Mouse (Mus musculus) hindbrain, embryonic 14.5 days (tissue): ENCODE results near the gene Me1. TPM values are rescaled to one million over a fixed set of nuclear protein-coding genes. Genes with fewer than 3 reads are reported as not detected.

Experiments used
- ATAC-seq: fragments of 200-750 bp; cut with Nextera tagmentation; 2 replicates; pipeline ENCODE4 v1.8.0; 2017; ENCODE audit warnings: moderate number of reproducible peaks, mild to moderate bottlenecking, moderate TSS enrichment, moderate library complexity; ENCODE audit not compliant: low FRiP score
- DNase-seq: peaks from one replicate; pipeline ENCODE4 v3.0.0-alpha.2; 2015; ENCODE audit warnings: low spot score
- H3K27ac ChIP-seq: fragments of 300-500 bp; sonication (generic); 2 replicates; pipeline ENCODE4 v1.5.1; 2014; ENCODE audit warnings: mild to moderate bottlenecking, moderate library complexity
- H3K27me3 ChIP-seq: fragments of 300-500 bp; sonication (generic); 2 replicates; pipeline ENCODE4 v1.6.1; 2014; ENCODE audit warnings: mild to moderate bottlenecking, low read length, mixed read lengths; ENCODE audit not compliant: control insufficient read depth, insufficient read depth
- H3K36me3 ChIP-seq: fragments of 300-500 bp; sonication (generic); replicated peaks from 2 replicates; pipeline ENCODE4 v1.6.1; 2014; ENCODE audit not compliant: control insufficient read depth, insufficient read depth
- H3K4me1 ChIP-seq: fragments of 300-500 bp; sonication (generic); replicated peaks from 2 replicates; pipeline ENCODE4 v1.6.1; 2014; ENCODE audit warnings: antibody characterized with exemption, low read length, mixed read lengths; ENCODE audit not compliant: control insufficient read depth, insufficient read depth
- H3K4me2 ChIP-seq: fragments of 300-500 bp; sonication (generic); replicated peaks from 2 replicates; pipeline ENCODE4 v1.6.1; 2014; ENCODE audit warnings: mild to moderate bottlenecking, moderate library complexity
- H3K4me3 ChIP-seq: fragments of 300-500 bp; sonication (generic); replicated peaks from 2 replicates; pipeline ENCODE4 v1.5.1; 2014; ENCODE audit warnings: mild to moderate bottlenecking, low read length
- H3K9ac ChIP-seq: fragments of 300-500 bp; sonication (generic); 2 replicates; pipeline ENCODE4 v1.6.1; 2014
- H3K9me3 ChIP-seq: fragments of 300-500 bp; sonication (generic); 2 replicates; pipeline ENCODE4 v1.6.1; 2016; ENCODE audit warnings: low read length; ENCODE audit not compliant: control insufficient read depth
- whole genome bisulfite sequencing: fragments of 180-500 bp; shearing (Covaris S2); extraction: QIAGEN DNeasy Blood & Tissue Kit; methylation state at CpG from one replicate; pipeline ENCODE4 v1.1.7; 2014; 5-methylcytosine and 5-hydroxymethylcytosine counted together
- polyA plus RNA-seq: library from polyadenylated mRNA; unstranded; fragments of >200 nt; fragmentation: Nextera tagmentation; extraction: Ambion mirVana; gene quantifications from 2 replicates; pipeline ENCODE4 v1.2.1, GENCODE M21; 2014

The Me1 gene
- polyA plus RNA-seq, 1 experiment from 2014 or later = 53.5 TPM

- 95% methylated on average over 3 of the region's 3 CpGs for WGBS
- no peak for ATAC-seq
- Histone ChIP-seq H3K27me3 (no peaks in the 10 kb centered on the region), H3K9me3 (no peaks in the 10 kb centered on the region), H3K9ac (no peak overlapping the region), H3K36me3 (no peaks in the 10 kb centered on the region), H3K4me2 (no peak overlapping the region), H3K27ac (no peak overlapping the region), H3K4me3 (no peak overlapping the region), H3K4me1 (no peaks in the 10 kb centered on the region)
- no peak for DNase-seq
Observed at GRCm38 (mm10) chr9:86729811-86730210, 34.1 kb upstream of the Me1 start.

GRCm38 (mm10) chr9:86729084-86729483 is 33.3 kb upstream of the Me1 start:
- no peaks in the 10 kb centered on the region for H3K9me3 ChIP-seq
- no peak overlapping the region for H3K27ac ChIP-seq
- no peaks in the 10 kb centered on the region for H3K27me3 ChIP-seq
- H3K4me1 ChIP-seq = no peaks in the 10 kb centered on the region
- DNase-seq = no peak
- H3K4me3 ChIP-seq = no peak overlapping the region
- no peak for ATAC-seq
- 77% methylated on average over 1 of the region's 1 CpGs for WGBS
- no peak overlapping the region for H3K4me2 ChIP-seq
- no peak overlapping the region for H3K9ac ChIP-seq
- no peaks in the 10 kb centered on the region for H3K36me3 ChIP-seq

GRCm38 (mm10) chr9:86728214-86728814 is 32.6 kb upstream of the Me1 start:
- no peaks in the 10 kb centered on the region for H3K36me3 ChIP-seq
- no peak overlapping the region for H3K4me2 ChIP-seq
- 88% methylated on average over 10 of the region's 10 CpGs for WGBS
- H3K9me3 ChIP-seq = no peaks in the 10 kb centered on the region
- DNase-seq (no peak), ATAC-seq (no peak)
- H3K4me3 ChIP-seq = no peak overlapping the region
- H3K9ac ChIP-seq = no peak overlapping the region
- no peaks in the 10 kb centered on the region for H3K27me3 ChIP-seq
- H3K4me1 ChIP-seq = no peaks in the 10 kb centered on the region
- no peak overlapping the region for H3K27ac ChIP-seq

- 80% methylated on average over 5 of the region's 5 CpGs for WGBS
- ATAC-seq (no peak), DNase-seq (no peak)
- Histone ChIP-seq H3K36me3 (no peaks in the 10 kb centered on the region), H3K27me3 (no peaks in the 10 kb centered on the region), H3K4me3 (no peak overlapping the region), H3K9ac (no peak overlapping the region), H3K4me1 (no peaks in the 10 kb centered on the region), H3K27ac (peak overlapping the region; percentile 52; the same call in 1 of the 2 replicates), H3K4me2 (no peak overlapping the region), H3K9me3 (no peaks in the 10 kb centered on the region)
Observed at GRCm38 (mm10) chr9:86726381-86726720, 30.6 kb upstream of the Me1 start.

GRCm38 (mm10) chr9:86725604-86726380 is 30.0 kb upstream of the Me1 start:
- ATAC-seq = peak; percentile 78; the same call in 1 of the 2 replicates
- WGBS = 47% methylated on average over 7 of the region's 7 CpGs
- Histone ChIP-seq H3K9ac (no peak overlapping the region; the same call in 1 of the 2 replicates), H3K36me3 (no peaks in the 10 kb centered on the region), H3K9me3 (no peaks in the 10 kb centered on the region), H3K4me2 (no peak overlapping the region), H3K4me1 (no peaks in the 10 kb centered on the region), H3K4me3 (no peak overlapping the region), H3K27me3 (no peaks in the 10 kb centered on the region), H3K27ac (peak overlapping the region; percentile 52; the same call in 1 of the 2 replicates)
- peak; percentile 48 for DNase-seq

GRCm38 (mm10) chr9:86725066-86725465 is 29.3 kb upstream of the Me1 start:
- H3K27ac ChIP-seq = no peak overlapping the region
- no peak overlapping the region for H3K9ac ChIP-seq
- no peak overlapping the region for H3K4me2 ChIP-seq
- 93% methylated on average over 4 of the region's 4 CpGs for WGBS
- no peaks in the 10 kb centered on the region for H3K4me1 ChIP-seq
- H3K36me3 ChIP-seq = no peaks in the 10 kb centered on the region
- ATAC-seq = no peak
- DNase-seq = no peak
- H3K4me3 ChIP-seq = no peak overlapping the region
- H3K27me3 ChIP-seq = no peaks in the 10 kb centered on the region
- H3K9me3 ChIP-seq = no peaks in the 10 kb centered on the region

- ATAC-seq = no peak
- no peaks in the 10 kb centered on the region for H3K27me3 ChIP-seq
- no peak overlapping the region for H3K4me2 ChIP-seq
- H3K36me3 ChIP-seq = no peaks in the 10 kb centered on the region
- H3K27ac ChIP-seq = no peak overlapping the region
- no peak for DNase-seq
- WGBS = 70% methylated on average over 2 of the region's 2 CpGs
- no peaks in the 10 kb centered on the region for H3K9me3 ChIP-seq
- no peaks in the 10 kb centered on the region for H3K4me1 ChIP-seq
- no peak overlapping the region for H3K9ac ChIP-seq
- no peak overlapping the region for H3K4me3 ChIP-seq
Observed at GRCm38 (mm10) chr9:86720794-86721193, 25.0 kb upstream of the Me1 start.

- H3K4me3 ChIP-seq = no peak overlapping the region
- 96% methylated on average over 5 of the region's 5 CpGs for WGBS
- H3K9me3 ChIP-seq = no peaks in the 10 kb centered on the region
Observed at GRCm38 (mm10) chr9:86720227-86720626, 24.5 kb upstream of the Me1 start.

GRCm38 (mm10) chr9:86717119-86717518 is 21.4 kb upstream of the Me1 start:
- WGBS = 72% methylated on average over 5 of the region's 5 CpGs
- no peaks in the 10 kb centered on the region for H3K27me3 ChIP-seq
- ATAC-seq = no peak
- DNase-seq = no peak
- no peak overlapping the region for H3K9ac ChIP-seq
- H3K4me1 ChIP-seq = no peaks in the 10 kb centered on the region
- H3K36me3 ChIP-seq = no peaks in the 10 kb centered on the region
- H3K27ac ChIP-seq = no peak overlapping the region
- no peaks in the 10 kb centered on the region for H3K9me3 ChIP-seq
- no peak overlapping the region for H3K4me3 ChIP-seq
- H3K4me2 ChIP-seq = no peak overlapping the region

More at GRCm38 (mm10) chr9:86720227-86720626, 24.5 kb upstream of the Me1 start:
- Histone ChIP-seq H3K27ac (no peak overlapping the region), H3K36me3 (no peaks in the 10 kb centered on the region), H3K9ac (no peak overlapping the region), H3K4me2 (no peak overlapping the region), H3K27me3 (no peaks in the 10 kb centered on the region), H3K4me1 (no peaks in the 10 kb centered on the region)
- no peak for DNase-seq
- no peak for ATAC-seq
